Mouse (Mus musculus): ENCODE results near the gene Prr15l.
A peak's percentile ranks its signal among the peaks of the same experiment; 100 is the strongest.

Gene Prr15l

GRCm38 (mm10) chr11:96950767-96951166, 22.9 kb downstream of the Prr15l start:
- no peak for DNase-seq

GRCm38 (mm10) chr11:96952426-96952825, 24.5 kb downstream of the Prr15l start:
- no peak for DNase-seq

- DNase-seq: no peak
Measured at GRCm38 (mm10) chr11:96952896-96953295, 25.0 kb downstream of the Prr15l start.

- no peak for DNase-seq
Measured at GRCm38 (mm10) chr11:96955094-96955493, 27.2 kb downstream of the Prr15l start.

GRCm38 (mm10) chr11:96956009-96956724, 28.3 kb downstream of the Prr15l start:
- DNase-seq: no peak

GRCm38 (mm10) chr11:96957061-96957805, 29.3 kb downstream of the Prr15l start:
- no peak for DNase-seq

GRCm38 (mm10) chr11:96963580-96963979, 35.7 kb downstream of the Prr15l start:
- DNase-seq: peak; percentile 96 to 99

GRCm38 (mm10) chr11:96966172-96966571, 38.3 kb downstream of the Prr15l start:
- DNase-seq: peak in 1 of 2 experiments; percentile 37

GRCm38 (mm10) chr11:96966914-96967543, 39.1 kb downstream of the Prr15l start:
- peak; percentile 42 to 57 for DNase-seq

GRCm38 (mm10) chr11:96967544-96968269, 39.8 kb downstream of the Prr15l start:
- no peak for DNase-seq

- DNase-seq: no peak
Measured at GRCm38 (mm10) chr11:96968476-96968875, 40.6 kb downstream of the Prr15l start.

- DNase-seq: no peak
Measured at GRCm38 (mm10) chr11:96969280-96969722, 41.4 kb downstream of the Prr15l start.

- DNase-seq: peak; percentile 72 to 81
Measured at GRCm38 (mm10) chr11:96969746-96970145, 41.8 kb downstream of the Prr15l start.

GRCm38 (mm10) chr11:96970341-96970740, 42.4 kb downstream of the Prr15l start:
- no peak for DNase-seq

GRCm38 (mm10) chr11:96972906-96973305, 45.0 kb downstream of the Prr15l start:
- DNase-seq: no peak

GRCm38 (mm10) chr11:96973426-96973964, 45.6 kb downstream of the Prr15l start:
- no peak for DNase-seq

GRCm38 (mm10) chr11:96974813-96975212, 46.9 kb downstream of the Prr15l start:
- DNase-seq: no peak

- DNase-seq: peak in 1 of 2 experiments; percentile 35
Measured at GRCm38 (mm10) chr11:96975511-96976378, 47.8 kb downstream of the Prr15l start.

- no peak for DNase-seq
Measured at GRCm38 (mm10) chr11:96976379-96976687, 48.4 kb downstream of the Prr15l start.

- peak; percentile 85 to 93 for DNase-seq
Measured at GRCm38 (mm10) chr11:96976911-96977591, 49.1 kb downstream of the Prr15l start.
